In the genomic region with DNA sequence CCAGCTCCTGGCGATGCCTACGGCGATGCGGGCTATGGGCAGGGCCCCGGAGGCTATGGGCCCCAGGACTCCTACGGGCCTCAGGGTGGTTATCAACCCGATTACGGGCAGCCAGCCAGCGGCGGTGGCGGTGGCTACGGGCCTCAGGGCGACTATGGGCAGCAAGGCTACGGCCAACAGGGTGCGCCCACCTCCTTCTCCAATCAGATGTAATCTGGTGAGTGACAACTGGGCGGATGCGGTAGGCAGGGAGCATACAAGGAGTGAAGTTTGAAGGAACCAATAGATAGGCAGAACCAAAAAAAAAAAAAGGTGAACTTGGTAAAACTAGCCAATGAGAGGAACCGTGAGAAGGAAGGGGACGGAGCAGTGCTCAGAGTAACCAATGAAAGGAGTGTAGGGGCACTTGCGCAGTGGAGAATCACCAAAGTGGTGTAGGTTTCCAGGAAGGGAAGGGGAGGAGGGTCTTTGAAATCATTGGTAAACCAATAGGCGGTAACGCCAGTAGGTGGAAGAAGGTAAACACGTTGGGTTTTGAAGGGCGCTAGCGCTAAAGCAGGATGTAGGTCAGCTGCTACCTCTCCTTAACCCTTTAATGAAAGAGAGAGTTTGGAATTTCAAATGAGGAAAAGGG, we compare ENCODE assay signal across 8 mouse cellular contexts. TPM values are rescaled to one million over a fixed set of nuclear protein-coding genes. Genes with fewer than 3 reads are reported as not detected.
DNase-seq lines count a peak whose midpoint lies in the region; ATAC-seq and TF ChIP-seq lines count a peak whose summit lies in the region.

No protein-coding gene starts in this region.

- TF ChIP-seq EP300 in ES-Bruce4 (IDR thresholded peaks at IDR 0.05; ENCODE audit: insufficient read depth, low read depth, low read length), result no peak
- TF ChIP-seq EP300 in heart, postnatal 0 days (IDR thresholded peaks at IDR 0.05; ENCODE audit: low read depth), result peak; percentile 17; the same call in 1 of the 2 replicates

- peak; percentile 98 for ATAC-seq in forebrain, embryonic 11.5 days (replicated peaks; ENCODE audit: low FRiP score)
- ATAC-seq in heart, postnatal 0 days (ENCODE audit: insufficient read depth, low read depth), result peak; percentile 97
- ATAC-seq in lung, embryonic 14.5 days (ENCODE audit: insufficient read depth), result peak; percentile 98
- ATAC-seq in neutrophil, adult 5-6 weeks (ENCODE audit: extremely low read depth, insufficient number of reproducible peaks, low FRiP score, poor library complexity, severe bottlenecking), result peak; percentile 92

- peak overlapping the region; percentile 71 for H3K9ac ChIP-seq in ES-Bruce4 (ENCODE audit: low read depth, poor library complexity, severe bottlenecking)
- peak overlapping the region; percentile 49 for H3K9ac ChIP-seq in forebrain, embryonic 11.5 days (ENCODE audit: low read length)
- H3K9ac ChIP-seq in heart, postnatal 0 days (replicated peaks; ENCODE audit: low read depth, low read length), result peak overlapping the region; percentile 58
- peak overlapping the region; percentile 67 for H3K9ac ChIP-seq in lung, embryonic 14.5 days

- H3K4me1 ChIP-seq in ES-Bruce4 (ENCODE audit: control insufficient read depth, insufficient read depth, low read length), result peaks cover 2% of the 10 kb centered on the region
- H3K4me1 ChIP-seq in forebrain, embryonic 11.5 days (replicated peaks; ENCODE audit: control insufficient read depth, insufficient read depth, low read length), result no peaks in the 10 kb centered on the region
- H3K4me1 ChIP-seq in heart, postnatal 0 days (ENCODE audit: control insufficient read depth, insufficient read depth), result no peaks in the 10 kb centered on the region
- H3K4me1 ChIP-seq in lung, embryonic 14.5 days (ENCODE audit: insufficient read depth), result no peaks in the 10 kb centered on the region

- no peak for TF ChIP-seq CTCF in ES-Bruce4 (IDR thresholded peaks at IDR 0.05; ENCODE audit: low read depth, low read length)
- TF ChIP-seq CTCF in heart, postnatal 0 days (IDR thresholded peaks at IDR 0.05; ENCODE audit: low read depth), result peak; percentile 30
- TF ChIP-seq CTCF in lung, embryonic 14.5 days (IDR thresholded peaks at IDR 0.05; ENCODE audit: low read depth), result no peak; the same call in 1 of the 2 replicates

- TF ChIP-seq POLR2A in ES-Bruce4 (IDR thresholded peaks at IDR 0.05; ENCODE audit: insufficient read depth, low read length), result no peak

- no peaks in the 10 kb centered on the region for H3K36me3 ChIP-seq in ES-Bruce4 (ENCODE audit: control insufficient read depth, insufficient read depth, low read length, poor library complexity, severe bottlenecking)
- H3K36me3 ChIP-seq in forebrain, embryonic 11.5 days (ENCODE audit: control insufficient read depth, insufficient read depth, low read length), result no peaks in the 10 kb centered on the region
- H3K36me3 ChIP-seq in heart, postnatal 0 days (replicated peaks; ENCODE audit: control insufficient read depth, insufficient read depth, low read length), result no peaks in the 10 kb centered on the region
- H3K36me3 ChIP-seq in lung, embryonic 14.5 days (ENCODE audit: insufficient read depth), result no peaks in the 10 kb centered on the region

- H3K4me2 ChIP-seq in forebrain, embryonic 11.5 days (ENCODE audit: low read depth, low read length, severe bottlenecking), result peak overlapping the region; percentile 51
- H3K4me2 ChIP-seq in heart, postnatal 0 days (ENCODE audit: low read depth, low read length), result peak overlapping the region; percentile 72
- peak overlapping the region; percentile 65 for H3K4me2 ChIP-seq in lung, embryonic 14.5 days

- DNase-seq in c-Kit-positive CD71-negative TER-119-negative erythroid progenitor cells, embryonic 14.5 days (ENCODE audit: low read depth), result peak; percentile 59
- peak; percentile 84 for DNase-seq in forebrain, embryonic 11.5 days (ENCODE audit: low spot score)
- DNase-seq in heart, postnatal 0 days (ENCODE audit: low spot score), result peak; percentile 95
- peak; percentile 92 to 94 for DNase-seq in kidney, postnatal 36 days
- DNase-seq in lung, embryonic 14.5 days, result peak; percentile 89
- DNase-seq in thymus, adult 18-20 months, result peak; percentile 71 to 85

- H3K9me3 ChIP-seq in ES-Bruce4 (replicated peaks; ENCODE audit: control insufficient read depth, insufficient read depth, low read length, poor library complexity, severe bottlenecking), result no peaks in the 10 kb centered on the region
- H3K9me3 ChIP-seq in forebrain, embryonic 11.5 days (ENCODE audit: control insufficient read depth, low read length), result no peaks in the 10 kb centered on the region
- H3K9me3 ChIP-seq in heart, postnatal 0 days (replicated peaks; ENCODE audit: control insufficient read depth, low read length), result no peaks in the 10 kb centered on the region
- H3K9me3 ChIP-seq in lung, embryonic 14.5 days (ENCODE audit: low read depth, low read length), result no peaks in the 10 kb centered on the region

- peak overlapping the region; percentile 80 for H3K4me3 ChIP-seq in ES-Bruce4 (ENCODE audit: low read depth, low read length)
- peak overlapping the region; percentile 34 for H3K4me3 ChIP-seq in forebrain, embryonic 11.5 days (ENCODE audit: low read depth, low read length)
- H3K4me3 ChIP-seq in heart, postnatal 0 days (ENCODE audit: low read depth, low read length), result peak overlapping the region; percentile 55
- H3K4me3 ChIP-seq in lung, embryonic 14.5 days (ENCODE audit: low read depth, low read length), result peak overlapping the region; percentile 44

- 14% methylated on average over 25 of the region's 25 CpGs for WGBS in forebrain, embryonic 11.5 days
- 26% methylated on average over 25 of the region's 25 CpGs for WGBS in heart, postnatal 0 days
- 12% methylated on average over 25 of the region's 25 CpGs for whole genome bisulfite sequencing in lung, embryonic 14.5 days

- peak overlapping the region; percentile 68 for H3K27ac ChIP-seq in ES-Bruce4 (ENCODE audit: insufficient read depth, low read length)
- H3K27ac ChIP-seq in forebrain, embryonic 11.5 days (ENCODE audit: low read depth, low read length), result no peak overlapping the region; the same call in 1 of the 2 replicates
- peak overlapping the region; percentile 86 for H3K27ac ChIP-seq in heart, postnatal 0 days (ENCODE audit: low read depth)
- H3K27ac ChIP-seq in lung, embryonic 14.5 days (ENCODE audit: low read depth), result peak overlapping the region; percentile 65

- H3K27me3 ChIP-seq in ES-Bruce4 (ENCODE audit: control insufficient read depth, insufficient read depth, low read length, poor library complexity, severe bottlenecking), result no peaks in the 10 kb centered on the region
- H3K27me3 ChIP-seq in forebrain, embryonic 11.5 days (ENCODE audit: control insufficient read depth, insufficient read depth, low read length), result no peaks in the 10 kb centered on the region
- H3K27me3 ChIP-seq in heart, postnatal 0 days (ENCODE audit: control insufficient read depth, insufficient read depth, low read length), result no peaks in the 10 kb centered on the region
- no peaks in the 10 kb centered on the region for H3K27me3 ChIP-seq in lung, embryonic 14.5 days (ENCODE audit: insufficient read depth, low read length)

RNA-seq across cellular contexts. Expression of gene Prickle3, which starts 8.3 kb away (rescaled TPM):
- 5.8 and 6.1 TPM in 2 replicates for polyA plus RNA-seq in ES-Bruce4 (2011; ENCODE audit: insufficient read depth, insufficient read length, low read depth, missing spikeins)
- 2.6 and 2.9 TPM in 2 replicates for polyA plus RNA-seq in forebrain, embryonic 11.5 days (2014; fragmentation: Nextera tagmentation; extraction: Ambion mirVana)
- 9.2 and 15.7 TPM in 2 replicates for total RNA-seq in heart, postnatal 0 days (2014; rRNA removed; ENCODE audit: low replicate concordance)
- 7.9 and 8.1 TPM in 2 replicates for polyA plus RNA-seq in heart, postnatal 0 days (2015; fragmentation: Nextera tagmentation; extraction: Ambion mirVana)
- 8.3 and 8.6 TPM in 2 replicates for polyA plus RNA-seq in lung, embryonic 14.5 days (2014; fragmentation: Nextera tagmentation; extraction: Ambion mirVana)
- total RNA-seq in neutrophil, adult 5-6 weeks (2017), result 37.0 and 40.0 TPM in 2 replicates

RNA-seq across cellular contexts. Expression of gene Syp, which starts 10.5 kb away (rescaled TPM):
- polyA plus RNA-seq in ES-Bruce4 (2011; ENCODE audit: insufficient read depth, insufficient read length, low read depth, missing spikeins), result 5.3 and 5.9 TPM in 2 replicates
- polyA plus RNA-seq in forebrain, embryonic 11.5 days (2014; fragmentation: Nextera tagmentation; extraction: Ambion mirVana), result 12.3 and 12.6 TPM in 2 replicates
- total RNA-seq in heart, postnatal 0 days (2014; rRNA removed; ENCODE audit: low replicate concordance), result 1.6 TPM in 1 of 2 replicates, not detected in the other
- 0.27 and 0.51 TPM in 2 replicates for polyA plus RNA-seq in heart, postnatal 0 days (2015; fragmentation: Nextera tagmentation; extraction: Ambion mirVana)
- polyA plus RNA-seq in lung, embryonic 14.5 days (2014; fragmentation: Nextera tagmentation; extraction: Ambion mirVana), result 0.88 and 0.97 TPM in 2 replicates
- total RNA-seq in neutrophil, adult 5-6 weeks (2017), result 0.93 and 1.8 TPM in 2 replicates

RNA-seq across cellular contexts. Expression of gene Plp2, which starts 22.4 kb away (rescaled TPM):
- polyA plus RNA-seq in ES-Bruce4 (2011; ENCODE audit: insufficient read depth, insufficient read length, low read depth, missing spikeins), result 239 and 246 TPM in 2 replicates
- 54.0 and 64.5 TPM in 2 replicates for polyA plus RNA-seq in forebrain, embryonic 11.5 days (2014; fragmentation: Nextera tagmentation; extraction: Ambion mirVana)
- 134 and 184 TPM in 2 replicates for total RNA-seq in heart, postnatal 0 days (2014; rRNA removed; ENCODE audit: low replicate concordance)
- polyA plus RNA-seq in heart, postnatal 0 days (2015; fragmentation: Nextera tagmentation; extraction: Ambion mirVana), result 91.1 and 95.7 TPM in 2 replicates
- polyA plus RNA-seq in lung, embryonic 14.5 days (2014; fragmentation: Nextera tagmentation; extraction: Ambion mirVana), result 185 and 188 TPM in 2 replicates
- total RNA-seq in neutrophil, adult 5-6 weeks (2017), result 137 and 138 TPM in 2 replicates

RNA-seq across cellular contexts. Expression of gene Magix, which starts 32.3 kb away (rescaled TPM):
- polyA plus RNA-seq in ES-Bruce4 (2011; ENCODE audit: insufficient read depth, insufficient read length, low read depth, missing spikeins), result not detected in 2 replicates
- 0.47 TPM in 1 of 2 replicates, not detected in the other for polyA plus RNA-seq in forebrain, embryonic 11.5 days (2014; fragmentation: Nextera tagmentation; extraction: Ambion mirVana)
- total RNA-seq in heart, postnatal 0 days (2014; rRNA removed; ENCODE audit: low replicate concordance), result 1.1 and 2.0 TPM in 2 replicates
- 1.5 and 1.8 TPM in 2 replicates for polyA plus RNA-seq in heart, postnatal 0 days (2015; fragmentation: Nextera tagmentation; extraction: Ambion mirVana)
- polyA plus RNA-seq in lung, embryonic 14.5 days (2014; fragmentation: Nextera tagmentation; extraction: Ambion mirVana), result 0.12 and 0.13 TPM in 2 replicates
- 1.4 TPM in 1 of 2 replicates, not detected in the other for total RNA-seq in neutrophil, adult 5-6 weeks (2017)

RNA-seq across cellular contexts. Expression of gene Cacna1f, which starts 41.9 kb away (rescaled TPM):
- 0.14 and 0.16 TPM in 2 replicates for polyA plus RNA-seq in ES-Bruce4 (2011; ENCODE audit: insufficient read depth, insufficient read length, low read depth, missing spikeins)
- polyA plus RNA-seq in forebrain, embryonic 11.5 days (2014; fragmentation: Nextera tagmentation; extraction: Ambion mirVana), result not detected in 2 replicates
- total RNA-seq in heart, postnatal 0 days (2014; rRNA removed; ENCODE audit: low replicate concordance), result 0.12 TPM in 1 of 2 replicates, not detected in the other
- not detected in 2 replicates for polyA plus RNA-seq in heart, postnatal 0 days (2015; fragmentation: Nextera tagmentation; extraction: Ambion mirVana)
- 0.05 TPM in 1 of 2 replicates, not detected in the other for polyA plus RNA-seq in lung, embryonic 14.5 days (2014; fragmentation: Nextera tagmentation; extraction: Ambion mirVana)
- total RNA-seq in neutrophil, adult 5-6 weeks (2017), result not detected in 2 replicates
